Mouse (Mus musculus): ENCODE measurements around the gene Pik3r1. TPM values are rescaled to one million over a fixed set of nuclear protein-coding genes. Genes with fewer than 3 reads are reported as not detected.

Gene Pik3r1
- polyA plus RNA-seq, 1 experiment, result 7.3 TPM

GRCm38 (mm10) chr13:101798522-101798921 is 30.5 kb upstream of the Pik3r1 start:
- Histone ChIP-seq H3ac (ENCODE audit: control insufficient read depth, insufficient read length, low read depth) (no peak overlapping the region), H3K36me3 (ENCODE audit: control insufficient read depth, insufficient read depth) (no peaks in the 10 kb centered on the region), H3K79me2 (ENCODE audit: control insufficient read depth, insufficient read depth) (no peaks in the 10 kb centered on the region), H3K79me3 (ENCODE audit: low read depth) (no peaks in the 10 kb centered on the region), H3K27me3 (ENCODE audit: control insufficient read depth, insufficient read depth, insufficient read length) (no peaks in the 10 kb centered on the region), H3K4me3 (ENCODE audit: insufficient read depth, poor library complexity, severe bottlenecking) (no peak overlapping the region)
- TF ChIP-seq CTCF (IDR thresholded peaks at IDR 0.05; ENCODE audit: control insufficient read depth, insufficient read depth, insufficient read length) (no peak), MYOD1 (IDR thresholded peaks at IDR 0.05; ENCODE audit: control insufficient read depth, insufficient read length, low read depth) (no peak), USF1 (IDR thresholded peaks at IDR 0.05; ENCODE audit: low read depth) (no peak), MYOG (IDR thresholded peaks at IDR 0.05; ENCODE audit: control insufficient read depth, extremely low read depth, insufficient read length) (no peak), CEBPB (IDR thresholded peaks at IDR 0.05; ENCODE audit: low read depth) (no peak)

- H3ac ChIP-seq (ENCODE audit: control insufficient read depth, insufficient read length, low read depth), result no peak overlapping the region
- no peaks in the 10 kb centered on the region for H3K79me2 ChIP-seq (ENCODE audit: control insufficient read depth, insufficient read depth)
- no peaks in the 10 kb centered on the region for H3K79me3 ChIP-seq (ENCODE audit: low read depth)
- H3K27me3 ChIP-seq (ENCODE audit: control insufficient read depth, insufficient read depth, insufficient read length), result no peaks in the 10 kb centered on the region
- TF ChIP-seq MAX (IDR thresholded peaks at IDR 0.05), result no peak
- TF ChIP-seq MYOG (IDR thresholded peaks at IDR 0.05; ENCODE audit: control insufficient read depth, extremely low read depth, insufficient read length), result no peak
- TF ChIP-seq CEBPB (IDR thresholded peaks at IDR 0.05; ENCODE audit: low read depth), result no peak
- no peak for TF ChIP-seq MYOD1 (IDR thresholded peaks at IDR 0.05; ENCODE audit: control insufficient read depth, insufficient read length, low read depth)
- TF ChIP-seq CTCF (IDR thresholded peaks at IDR 0.05; ENCODE audit: control insufficient read depth, insufficient read depth, insufficient read length), result no peak
- TF ChIP-seq USF1 (IDR thresholded peaks at IDR 0.05; ENCODE audit: low read depth), result no peak
- no peak for TF ChIP-seq FOSL1 (IDR thresholded peaks at IDR 0.05; ENCODE audit: insufficient read depth, low read length, poor library complexity, severe bottlenecking)
- H3K36me3 ChIP-seq (ENCODE audit: control insufficient read depth, insufficient read depth), result no peaks in the 10 kb centered on the region
- no peak overlapping the region for H3K4me3 ChIP-seq (ENCODE audit: insufficient read depth, poor library complexity, severe bottlenecking)
These were observed 29.0 kb upstream of the Pik3r1 start for GRCm38 (mm10) chr13:101796983-101797382.

- Histone ChIP-seq H3K79me3 (ENCODE audit: low read depth) (no peaks in the 10 kb centered on the region), H3K27me3 (ENCODE audit: control insufficient read depth, insufficient read depth, insufficient read length) (no peaks in the 10 kb centered on the region), H3K4me3 (ENCODE audit: insufficient read depth, poor library complexity, severe bottlenecking) (no peak overlapping the region), H3ac (ENCODE audit: control insufficient read depth, insufficient read length, low read depth) (no peak overlapping the region), H3K36me3 (ENCODE audit: control insufficient read depth, insufficient read depth) (no peaks in the 10 kb centered on the region), H3K79me2 (ENCODE audit: control insufficient read depth, insufficient read depth) (no peaks in the 10 kb centered on the region)
- no peak for TF ChIP-seq MAX (IDR thresholded peaks at IDR 0.05)
- TF ChIP-seq USF1 (IDR thresholded peaks at IDR 0.05; ENCODE audit: low read depth), result no peak
- no peak for TF ChIP-seq CEBPB (IDR thresholded peaks at IDR 0.05; ENCODE audit: low read depth)
- no peak for TF ChIP-seq CTCF (IDR thresholded peaks at IDR 0.05; ENCODE audit: control insufficient read depth, insufficient read depth, insufficient read length)
- no peak for TF ChIP-seq MYOD1 (IDR thresholded peaks at IDR 0.05; ENCODE audit: control insufficient read depth, insufficient read length, low read depth)
- no peak for TF ChIP-seq FOSL1 (IDR thresholded peaks at IDR 0.05; ENCODE audit: insufficient read depth, low read length, poor library complexity, severe bottlenecking)
- TF ChIP-seq MYOG (IDR thresholded peaks at IDR 0.05; ENCODE audit: control insufficient read depth, extremely low read depth, insufficient read length), result no peak
These were observed 17.7 kb upstream of the Pik3r1 start for GRCm38 (mm10) chr13:101785705-101786104.

DNA sequence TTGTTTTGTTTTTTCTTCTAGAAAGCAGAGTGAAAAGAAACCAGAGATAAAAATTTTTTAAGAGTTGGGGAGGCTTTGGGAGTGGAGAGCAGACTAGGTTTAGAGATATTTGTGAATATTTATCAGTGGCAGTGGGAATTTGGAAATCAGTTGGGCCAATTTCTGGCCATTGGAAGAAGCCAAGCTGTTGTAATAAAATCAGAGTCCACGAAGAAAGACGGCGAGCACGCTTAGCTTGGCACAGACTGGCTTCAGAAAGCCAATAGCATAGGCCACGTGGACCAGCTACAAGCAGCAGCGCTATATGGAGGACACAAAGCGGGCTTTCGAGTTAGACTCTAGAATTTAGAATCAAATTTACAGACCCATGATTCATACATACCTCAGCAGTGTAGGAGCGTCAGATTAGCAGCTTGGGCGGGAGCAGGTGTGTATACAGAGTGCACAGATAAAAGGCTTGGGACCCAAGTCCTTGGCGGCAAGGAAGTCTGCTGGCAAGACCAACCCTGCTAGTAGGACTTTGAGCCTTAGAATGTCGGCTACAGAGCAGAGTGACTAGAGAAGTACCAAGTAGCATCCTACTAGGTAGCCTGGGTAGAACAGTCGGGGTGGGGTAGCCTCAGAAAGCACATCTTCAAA is 16.8 kb upstream of the Pik3r1 start:
- no peaks in the 10 kb centered on the region for H3K27me3 ChIP-seq (ENCODE audit: control insufficient read depth, insufficient read depth, insufficient read length)
- H3K4me3 ChIP-seq (ENCODE audit: insufficient read depth, poor library complexity, severe bottlenecking), result no peak overlapping the region
- no peak overlapping the region for H3ac ChIP-seq (ENCODE audit: control insufficient read depth, insufficient read length, low read depth)
- no peaks in the 10 kb centered on the region for H3K79me3 ChIP-seq (ENCODE audit: low read depth)
- TF ChIP-seq CTCF (IDR thresholded peaks at IDR 0.05; ENCODE audit: control insufficient read depth, insufficient read depth, insufficient read length) (no peak), CEBPB (IDR thresholded peaks at IDR 0.05; ENCODE audit: low read depth) (no peak), MYOG (IDR thresholded peaks at IDR 0.05; ENCODE audit: control insufficient read depth, extremely low read depth, insufficient read length) (no peak), FOSL1 (IDR thresholded peaks at IDR 0.05; ENCODE audit: insufficient read depth, low read length, poor library complexity, severe bottlenecking) (no peak), MAX (IDR thresholded peaks at IDR 0.05) (no peak), USF1 (IDR thresholded peaks at IDR 0.05; ENCODE audit: low read depth) (no peak), MYOD1 (IDR thresholded peaks at IDR 0.05; ENCODE audit: control insufficient read depth, insufficient read length, low read depth) (no peak)
- no peaks in the 10 kb centered on the region for H3K36me3 ChIP-seq (ENCODE audit: control insufficient read depth, insufficient read depth)
- no peaks in the 10 kb centered on the region for H3K79me2 ChIP-seq (ENCODE audit: control insufficient read depth, insufficient read depth)

DNA sequence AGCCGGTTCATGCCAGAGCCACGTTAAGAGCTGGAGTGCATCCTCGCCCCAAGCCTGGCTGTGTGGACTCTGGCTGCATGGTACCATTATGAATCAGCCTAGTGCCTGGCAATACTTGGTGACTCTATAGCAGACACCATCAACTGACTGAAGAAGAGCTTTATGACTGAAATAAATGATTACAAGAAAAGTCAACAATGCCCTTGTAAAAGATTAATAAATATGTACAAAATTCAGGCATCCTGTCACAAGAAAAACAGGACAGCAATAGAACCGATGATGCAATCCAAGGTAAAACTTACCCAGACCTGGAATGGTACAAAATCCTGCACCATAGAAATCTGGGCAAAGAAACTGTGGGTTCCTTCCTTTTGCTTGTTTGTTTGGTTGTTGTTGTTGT is 11.0 kb upstream of the Pik3r1 start:
- H3K79me3 ChIP-seq (ENCODE audit: low read depth), result no peaks in the 10 kb centered on the region
- H3K79me2 ChIP-seq (ENCODE audit: control insufficient read depth, insufficient read depth), result no peaks in the 10 kb centered on the region
- H3K27me3 ChIP-seq (ENCODE audit: control insufficient read depth, insufficient read depth, insufficient read length), result no peaks in the 10 kb centered on the region
- H3ac ChIP-seq (ENCODE audit: control insufficient read depth, insufficient read length, low read depth), result no peak overlapping the region
- H3K36me3 ChIP-seq (ENCODE audit: control insufficient read depth, insufficient read depth), result no peaks in the 10 kb centered on the region
- no peak overlapping the region for H3K4me3 ChIP-seq (ENCODE audit: insufficient read depth, poor library complexity, severe bottlenecking)
- no peak for TF ChIP-seq MYOD1 (IDR thresholded peaks at IDR 0.05; ENCODE audit: control insufficient read depth, insufficient read length, low read depth)

DNA sequence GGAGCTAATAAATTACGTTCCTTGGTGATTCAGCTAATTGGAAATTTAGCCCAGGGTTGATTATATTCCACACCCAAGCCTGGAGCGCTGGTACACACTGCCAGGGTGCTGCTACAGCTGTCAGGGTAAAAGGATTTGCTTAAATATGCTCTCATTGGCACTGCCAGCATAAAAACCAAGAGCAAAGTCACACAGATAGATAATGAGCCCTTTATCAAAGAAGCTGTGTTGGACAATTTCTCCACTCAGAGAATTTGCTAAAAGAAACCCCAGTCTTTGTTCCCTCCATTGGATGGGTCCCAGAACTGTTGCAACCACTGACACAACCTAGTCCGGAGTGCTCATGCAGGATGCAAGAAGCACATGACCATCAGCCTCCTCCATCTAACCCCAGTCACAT is 9.8 kb upstream of the Pik3r1 start:
- H3K36me3 ChIP-seq (ENCODE audit: control insufficient read depth, insufficient read depth), result no peaks in the 10 kb centered on the region
- TF ChIP-seq MYOG (IDR thresholded peaks at IDR 0.05; ENCODE audit: control insufficient read depth, extremely low read depth, insufficient read length) (no peak), MAX (IDR thresholded peaks at IDR 0.05) (no peak), MYOD1 (IDR thresholded peaks at IDR 0.05; ENCODE audit: control insufficient read depth, insufficient read length, low read depth) (no peak), USF1 (IDR thresholded peaks at IDR 0.05; ENCODE audit: low read depth) (no peak), CTCF (IDR thresholded peaks at IDR 0.05; ENCODE audit: control insufficient read depth, insufficient read depth, insufficient read length) (no peak), FOSL1 (IDR thresholded peaks at IDR 0.05; ENCODE audit: insufficient read depth, low read length, poor library complexity, severe bottlenecking) (no peak), CEBPB (IDR thresholded peaks at IDR 0.05; ENCODE audit: low read depth) (no peak)
- H3K79me3 ChIP-seq (ENCODE audit: low read depth), result no peaks in the 10 kb centered on the region
- H3ac ChIP-seq (ENCODE audit: control insufficient read depth, insufficient read length, low read depth), result no peak overlapping the region
- H3K27me3 ChIP-seq (ENCODE audit: control insufficient read depth, insufficient read depth, insufficient read length), result no peaks in the 10 kb centered on the region
- no peaks in the 10 kb centered on the region for H3K79me2 ChIP-seq (ENCODE audit: control insufficient read depth, insufficient read depth)
- no peak overlapping the region for H3K4me3 ChIP-seq (ENCODE audit: insufficient read depth, poor library complexity, severe bottlenecking)

Data from C2C12 (cell line).